Mouse (Mus musculus) heart, adult 2 months (tissue): ENCODE data around the gene Rarb. TPM values are rescaled to one million over a fixed set of nuclear protein-coding genes. Genes with fewer than 3 reads are reported as not detected.

Experiments used
- DNase-seq, 2 experiments: peaks; one replicate each; pipeline ENCODE4 v3.0.0; 2021
- H3K27ac ChIP-seq: fragments of 200-600 bp; 2 replicates; pipeline ENCODE4 v1.8.1; 2022
- H3K27me3 ChIP-seq: fragments of 200-500 bp; 2 replicates; pipeline ENCODE4 v1.6.1; 2012; ENCODE audit warnings: mild to moderate bottlenecking, low read length, inconsistent platforms, mixed read lengths; ENCODE audit not compliant: control insufficient read depth, insufficient read depth
- H3K36me3 ChIP-seq: fragments of 200-500 bp; 2 replicates; pipeline ENCODE4 v1.6.1; 2012; ENCODE audit warnings: low read length, inconsistent platforms; ENCODE audit not compliant: control insufficient read depth, insufficient read depth
- H3K4me1 ChIP-seq: fragments of 200-500 bp; 2 replicates; pipeline ENCODE4 v1.6.1; 2011; ENCODE audit warnings: low read length; ENCODE audit not compliant: control insufficient read depth, insufficient read depth
- H3K4me3 ChIP-seq: fragments of 200-600 bp; 2 replicates; pipeline ENCODE4 v1.8.1; 2022
- H3K79me2 ChIP-seq: fragments of 200-500 bp; replicated peaks from 2 replicates; pipeline ENCODE4 v1.6.1; 2012; ENCODE audit warnings: mild to moderate bottlenecking, inconsistent platforms, low read length, moderate library complexity, mixed read lengths; ENCODE audit not compliant: control insufficient read depth, insufficient read depth
- H3K9ac ChIP-seq: fragments of 200-500 bp; 2 replicates; pipeline ENCODE4 v1.6.1; 2012; ENCODE audit warnings: low read depth, mild to moderate bottlenecking, control low read depth, inconsistent platforms, low read length, mixed read lengths
- CTCF ChIP-seq: fragments of 200-600 bp; IDR thresholded peaks from 2 replicates; pipeline ENCODE4 v1.8.1; 2022; ENCODE audit warnings: antibody characterized with exemption, mild to moderate bottlenecking, moderate library complexity
- EP300 ChIP-seq: fragments of 200-500 bp; IDR thresholded peaks from 2 replicates; pipeline ENCODE4 v1.6.1; 2011; ENCODE audit warnings: low read depth, low read length, control low read depth; ENCODE audit not compliant: insufficient read depth
- POLR2A ChIP-seq: fragments of 200-500 bp; IDR thresholded peaks from 2 replicates; pipeline ENCODE4 v1.6.1; 2011; ENCODE audit warnings: mild to moderate bottlenecking, low read depth, low read length, control low read depth; ENCODE audit not compliant: insufficient read depth
- WGBS: fragments of 180-500 bp; shearing (Covaris S2); methylation state at CpG from one replicate; pipeline ENCODE4 v1.1.7; 2018; 5-methylcytosine and 5-hydroxymethylcytosine counted together
- intact Hi-C: fragments of 180-260 bp; cut with DNase I; formaldehyde crosslinking; loops from one replicate; pipeline ENCODE4 v1.15.1; 2025
- polyA plus RNA-seq: library from polyadenylated mRNA; depleted of rRNA; stranded (reverse); fragments of >200 nt; gene quantifications from 2 replicates; pipeline ENCODE4 v1.2.3, GENCODE M21; 2012
- total RNA-seq, 2 experiments: library from RNA; stranded (reverse); gene quantifications; 2 replicates each; pipeline ENCODE4 v1.2.3; 2021

Rarb gene
- total and polyA plus RNA-seq, 3 experiments: 8.1 to 21.0 (median 17.3) TPM

GRCm38 (mm10) chr14:16613975-16614374 is 205.0 kb downstream of the Rarb start:
- no peak for DNase-seq
- intact Hi-C loops: no loop called here
- no peaks in the 10 kb centered on the region for H3K36me3 ChIP-seq
- H3K27me3 ChIP-seq: no peaks in the 10 kb centered on the region
- no peak overlapping the region for H3K9ac ChIP-seq
- H3K4me3 ChIP-seq: no peak overlapping the region
- H3K79me2 ChIP-seq: no peaks in the 10 kb centered on the region
- H3K4me1 ChIP-seq: no peaks in the 10 kb centered on the region
- TF ChIP-seq POLR2A: no peak
- no peak overlapping the region for H3K27ac ChIP-seq

- no peak for DNase-seq
- H3K79me2 ChIP-seq: no peaks in the 10 kb centered on the region
- no peak overlapping the region for H3K4me3 ChIP-seq
- H3K27ac ChIP-seq: no peak overlapping the region
- peaks cover 2% of the 10 kb centered on the region for H3K4me1 ChIP-seq
- no peak overlapping the region for H3K9ac ChIP-seq
- TF ChIP-seq POLR2A (no peak), EP300 (no peak), CTCF (peak; percentile 16; the same call in 1 of the 2 replicates)
- no peaks in the 10 kb centered on the region for H3K36me3 ChIP-seq
- no peaks in the 10 kb centered on the region for H3K27me3 ChIP-seq
- intact Hi-C loops: no loop called here
These were observed 213.5 kb downstream of the Rarb start for GRCm38 (mm10) chr14:16605480-16605879.

- WGBS: 71% methylated on average over 8 of the region's 8 CpGs
- Histone ChIP-seq H3K9ac (no peak overlapping the region), H3K4me3 (no peak overlapping the region), H3K27me3 (no peaks in the 10 kb centered on the region), H3K79me2 (no peaks in the 10 kb centered on the region), H3K36me3 (no peaks in the 10 kb centered on the region), H3K27ac (no peak overlapping the region), H3K4me1 (peaks cover 2% of the 10 kb centered on the region)
- DNase-seq: no peak
- TF ChIP-seq CTCF: no peak
- TF ChIP-seq EP300: no peak
- TF ChIP-seq POLR2A: no peak
- intact Hi-C loops: no loop called here
These were observed 214.4 kb downstream of the Rarb start for GRCm38 (mm10) chr14:16604469-16605064.

- 28% methylated on average over 5 of the region's 5 CpGs for WGBS
- no peaks in the 10 kb centered on the region for H3K27me3 ChIP-seq
- H3K27ac ChIP-seq: no peak overlapping the region
- intact Hi-C loops: no loop called here
- no peaks in the 10 kb centered on the region for H3K36me3 ChIP-seq
- no peak for TF ChIP-seq POLR2A
- TF ChIP-seq CTCF: no peak
- no peaks in the 10 kb centered on the region for H3K79me2 ChIP-seq
- H3K4me1 ChIP-seq: peaks cover 8% of the 10 kb centered on the region
- H3K9ac ChIP-seq: no peak overlapping the region
- H3K4me3 ChIP-seq: no peak overlapping the region
- no peak for DNase-seq
These were observed 215.8 kb downstream of the Rarb start for GRCm38 (mm10) chr14:16603040-16603590.

- Histone ChIP-seq H3K27me3 (no peaks in the 10 kb centered on the region), H3K79me2 (no peaks in the 10 kb centered on the region), H3K9ac (no peak overlapping the region), H3K27ac (peak overlapping the region; percentile 20; the same call in 1 of the 2 replicates), H3K4me1 (peaks cover 8% of the 10 kb centered on the region), H3K4me3 (no peak overlapping the region), H3K36me3 (no peaks in the 10 kb centered on the region)
- DNase-seq: peak; percentile 33 to 43
- 56% methylated on average over 7 of the region's 7 CpGs for WGBS
- intact Hi-C loops: loop anchor here (2.0 kb wide), 1 partner anchor 24 kb away; no protein-coding TSS in a partner anchor
- no peak for TF ChIP-seq CTCF
- 0 out of 2 replicates have a peak, but pooled peaks have one; percentile 34 for TF ChIP-seq EP300
These were observed 219.7 kb downstream of the Rarb start for GRCm38 (mm10) chr14:16599224-16599623.

GRCm38 (mm10) chr14:16598074-16598501 is 220.9 kb downstream of the Rarb start:
- Histone ChIP-seq H3K4me3 (no peak overlapping the region), H3K4me1 (peaks cover 6% of the 10 kb centered on the region), H3K36me3 (no peaks in the 10 kb centered on the region), H3K27me3 (no peaks in the 10 kb centered on the region), H3K79me2 (no peaks in the 10 kb centered on the region), H3K27ac (peak overlapping the region; percentile 53), H3K9ac (no peak overlapping the region)
- peak; percentile 41 to 56 for DNase-seq
- no peak for TF ChIP-seq POLR2A
- TF ChIP-seq EP300: peak; percentile 50; the same call in 1 of the 2 replicates
- no peak for TF ChIP-seq CTCF
- intact Hi-C loops: loop anchor here (2.0 kb wide), 1 partner anchor 23 kb away; no protein-coding TSS in a partner anchor
- WGBS: 8% methylated on average over 4 of the region's 4 CpGs
